Mouse (Mus musculus) G1E (cell line): ENCODE measurements around the gene Prss28.

ENCODE experiments used
- CTCF ChIP-seq: IDR thresholded peaks from 2 replicates; pipeline ENCODE4 v1.5.1; 2012; ENCODE audit warnings: low read depth, low read length, inconsistent platforms, mixed read lengths
- GATA1 ChIP-seq: IDR thresholded peaks from 2 replicates; pipeline ENCODE4 v1.6.1; 2012; ENCODE audit warnings: borderline replicate concordance, low read length, inconsistent platforms, mixed read lengths
- GATA2 ChIP-seq: IDR thresholded peaks from 2 replicates; pipeline ENCODE4 v1.6.1; 2012; ENCODE audit warnings: low read depth, low read length, inconsistent platforms, borderline replicate concordance
- POLR2AphosphoS5 ChIP-seq: IDR thresholded peaks from 2 replicates; pipeline ENCODE4 v1.6.1; 2012; ENCODE audit warnings: low read depth, low read length, inconsistent platforms; ENCODE audit not compliant: insufficient replicate concordance
- TAL1 ChIP-seq: conservative IDR thresholded peaks from 2 replicates; pipeline ENCODE4 v1.6.1; 2012; ENCODE audit warnings: low read depth, low read length, inconsistent platforms, mixed read lengths

GRCm38 (mm10) chr17:25273706-25274501, 34.5 kb upstream of the Prss28 start:
- TF ChIP-seq CTCF (peak; percentile 14; the same call in 1 of the 2 replicates), POLR2AphosphoS5 (no peak), GATA1 (no peak), TAL1 (no peak), GATA2 (no peak)
